Mouse (Mus musculus) MEL (cell line): ENCODE measurements around the gene Olfr955.

Source experiments
- CTCF ChIP-seq, 3 experiments: IDR thresholded peaks in 2 of 3; conservative IDR thresholded peaks in 1 of 3; 2 replicates each; pipeline ENCODE4 v1.5.1; 2011 to 2012; ENCODE audit warnings: low read length in 3 of 3, low read depth in 2 of 3, mild to moderate bottlenecking in 2 of 3, improper control_type of control experiment in 1 of 3, inconsistent platforms in 1 of 3, mixed read lengths in 1 of 3, moderate library complexity in 1 of 3; ENCODE audit not compliant: control insufficient read depth in 1 of 3, insufficient read depth in 1 of 3, poor library complexity in 1 of 3, severe bottlenecking in 1 of 3
- GABPA ChIP-seq: IDR thresholded peaks from 2 replicates; pipeline ENCODE4 v1.6.1; 2012; ENCODE audit warnings: low read depth, mild to moderate bottlenecking, inconsistent platforms, low read length, improper control_type of control experiment, moderate library complexity
- MAX ChIP-seq: IDR thresholded peaks from 2 replicates; pipeline ENCODE4 v1.6.1; 2011; ENCODE audit warnings: low read length, improper control_type of control experiment
- MEF2A ChIP-seq: IDR thresholded peaks from 2 replicates; pipeline ENCODE4 v1.6.1; 2014; ENCODE audit warnings: low read depth, mild to moderate bottlenecking, inconsistent platforms, low read length, improper control_type of control experiment; ENCODE audit not compliant: poor library complexity, insufficient replicate concordance, severe bottlenecking; ENCODE audit errors: extremely low read depth
- NRF1 ChIP-seq: IDR thresholded peaks from 2 replicates; pipeline ENCODE4 v1.6.1; 2014; ENCODE audit warnings: low read depth, mild to moderate bottlenecking, inconsistent platforms, low read length, improper control_type of control experiment, moderate library complexity; ENCODE audit not compliant: poor library complexity, insufficient read depth, severe bottlenecking
- POLR2A ChIP-seq, 2 experiments: IDR thresholded peaks; 2 replicates each; pipeline ENCODE4 v1.6.1; 2011 to 2012; ENCODE audit warnings: low read length in 2 of 2, mild to moderate bottlenecking in 2 of 2, control low read depth in 1 of 2, improper control_type of control experiment in 1 of 2, low read depth in 1 of 2, moderate library complexity in 1 of 2; ENCODE audit not compliant: control insufficient read depth in 1 of 2, insufficient read depth in 1 of 2, poor library complexity in 1 of 2
- SIN3A ChIP-seq: IDR thresholded peaks from 2 replicates; pipeline ENCODE4 v1.6.1; 2012; ENCODE audit warnings: low read length, improper control_type of control experiment, inconsistent platforms
- TAL1 ChIP-seq: IDR thresholded peaks from 2 replicates; pipeline ENCODE4 v1.6.1; 2012; ENCODE audit warnings: mild to moderate bottlenecking, inconsistent platforms, low read length, moderate library complexity, mixed read lengths
- TBP ChIP-seq: IDR thresholded peaks from 2 replicates; pipeline ENCODE4 v1.8.0; 2011; ENCODE audit warnings: low read depth, low read length, improper control_type of control experiment

- TF ChIP-seq CTCF (IDR thresholded peaks at IDR 0.05 in 2 of 3, conservative IDR thresholded peaks at IDR 0.05 in 1 of 3; ENCODE audit: control insufficient read depth in 1 of 3, insufficient read depth in 1 of 3, low read depth in 2 of 3, low read length in 3 of 3, poor library complexity in 1 of 3, severe bottlenecking in 1 of 3) (no peak), POLR2A (IDR thresholded peaks at IDR 0.05; ENCODE audit: control insufficient read depth in 1 of 2, insufficient read depth in 1 of 2, low read depth in 1 of 2, low read length in 2 of 2, poor library complexity in 1 of 2) (no peak), TBP (no peak), NRF1 (no peak), SIN3A (no peak), MAX (no peak), TAL1 (no peak), GABPA (no peak), MEF2A (no peak)
Observed at GRCm38 (mm10) chr9:39427048-39427447, 44.7 kb downstream of the Olfr955 start, which contains the start of gene Olfr952.
